21 mouse cellular contexts compared by ENCODE assay signal in genomic region chr10:80583047-80583446, GRCm38 (mm10). TPM values are rescaled to one million over a fixed set of nuclear protein-coding genes. Genes with fewer than 3 reads are reported as not detected.
"Had no signal": no experiment of that assay in that cellular context is flagged by ENCODE, and none has a peak within 500 bp of the region (broad histone marks: within the 10 kb centered on the region; RNA-seq: fewer than 3 reads in every experiment).

No protein-coding gene starts in this region.

- ATAC-seq: midbrain, embryonic 16.5 days had no signal

- H3K9ac ChIP-seq: kidney, embryonic 15.5 days; limb, embryonic 12.5 days; limb, embryonic 15.5 days; liver, embryonic 13.5 days; midbrain, embryonic 12.5 days; neural tube, embryonic 13.5 days; stomach, embryonic 15.5 days had no signal

- H3K9me3 ChIP-seq: kidney, embryonic 15.5 days; limb, embryonic 12.5 days; limb, embryonic 15.5 days; liver, embryonic 13.5 days; midbrain, embryonic 12.5 days; neural tube, embryonic 13.5 days; stomach, embryonic 15.5 days had no signal

- DNase-seq: kidney, adult 11 months; kidney, adult 8-10 months; kidney, postnatal 10 days; kidney, postnatal 4 days; liver, embryonic 13.5 days; lung, adult 2 months; retina, postnatal 1 day; right cerebral cortex, postnatal 25 days; spleen, adult 18-20 months; thymus, postnatal 36 days had no signal

- H3K27ac ChIP-seq: limb, embryonic 12.5 days; limb, embryonic 15.5 days; macrophage; midbrain, embryonic 12.5 days; neural tube, embryonic 13.5 days; stomach, embryonic 15.5 days had no signal

- H3K27me3 ChIP-seq: kidney, embryonic 15.5 days; limb, embryonic 12.5 days; limb, embryonic 15.5 days; liver, embryonic 13.5 days; midbrain, embryonic 12.5 days; neural tube, embryonic 13.5 days; stomach, embryonic 15.5 days had no signal

- H3K4me2 ChIP-seq: kidney, embryonic 15.5 days; limb, embryonic 12.5 days; limb, embryonic 15.5 days; liver, embryonic 13.5 days; midbrain, embryonic 12.5 days; neural tube, embryonic 13.5 days; stomach, embryonic 15.5 days had no signal

- H3K4me3 ChIP-seq: kidney, embryonic 15.5 days; limb, embryonic 12.5 days; limb, embryonic 15.5 days; liver, embryonic 13.5 days; midbrain, embryonic 12.5 days; myocyte; neural tube, embryonic 13.5 days; stomach, embryonic 15.5 days had no signal

RNA-seq across cellular contexts. Expression of gene Adat3, which starts 19.6 kb away (rescaled TPM):
- total RNA-seq: monocyte, adult 5-6 weeks; neutrophil, adult 5-6 weeks had no signal
